Mouse (Mus musculus): ENCODE results near the gene Gm10570. TPM values are rescaled to one million over a fixed set of nuclear protein-coding genes. Genes with fewer than 3 reads are reported as not detected.

The Gm10570 gene
- polyA plus RNA-seq, 1 experiment, result not detected

GRCm38 (mm10) chr4:130312526-130312925, 4.1 kb upstream of the Gm10570 start:
- 87% methylated on average over 3 of the region's 3 CpGs for WGBS
- Histone ChIP-seq H3K4me3 (ENCODE audit: insufficient read depth, low read depth, low read length) (no peak overlapping the region), H3K27ac (ENCODE audit: insufficient read depth, low read depth, low read length) (no peak overlapping the region), H3K4me1 (ENCODE audit: control insufficient read depth, insufficient read depth, low read length) (peaks cover 21% of the 10 kb centered on the region)
- TF ChIP-seq POLR2A (IDR thresholded peaks at IDR 0.05; ENCODE audit: insufficient read depth, low read depth, low read length), result no peak
- TF ChIP-seq CTCF (IDR thresholded peaks at IDR 0.05; ENCODE audit: insufficient read depth, low read depth, low read length), result no peak

- 66% methylated on average over 8 of the region's 8 CpGs for WGBS
- Histone ChIP-seq H3K4me1 (ENCODE audit: control insufficient read depth, insufficient read depth, low read length) (peaks cover 31% of the 10 kb centered on the region), H3K4me3 (ENCODE audit: insufficient read depth, low read depth, low read length) (peak overlapping the region; percentile 69), H3K27ac (ENCODE audit: insufficient read depth, low read depth, low read length) (0 out of 2 replicates have a peak overlapping the region, but pooled peaks have one; percentile 3)
- TF ChIP-seq POLR2A (IDR thresholded peaks at IDR 0.05; ENCODE audit: insufficient read depth, low read depth, low read length) (no peak), CTCF (IDR thresholded peaks at IDR 0.05; ENCODE audit: insufficient read depth, low read depth, low read length) (no peak)
These were observed 780 bp upstream of the Gm10570 start for GRCm38 (mm10) chr4:130309254-130309653.

- Histone ChIP-seq H3K27ac (ENCODE audit: insufficient read depth, low read depth, low read length) (peak overlapping the region; percentile 76), H3K4me1 (ENCODE audit: control insufficient read depth, insufficient read depth, low read length) (peaks cover 31% of the 10 kb centered on the region), H3K4me3 (ENCODE audit: insufficient read depth, low read depth, low read length) (peak overlapping the region; percentile 69)
- 2% methylated on average over 23 of the region's 23 CpGs for WGBS
- no peak; the same call in 1 of the 2 replicates for TF ChIP-seq CTCF (IDR thresholded peaks at IDR 0.05; ENCODE audit: insufficient read depth, low read depth, low read length)
- no peak for TF ChIP-seq POLR2A (IDR thresholded peaks at IDR 0.05; ENCODE audit: insufficient read depth, low read depth, low read length)
These were observed 633 bp downstream of the Gm10570 start for GRCm38 (mm10) chr4:130307851-130308230.

- 81% methylated on average over 10 of the region's 10 CpGs for WGBS
- TF ChIP-seq POLR2A (IDR thresholded peaks at IDR 0.05; ENCODE audit: insufficient read depth, low read depth, low read length) (no peak), CTCF (IDR thresholded peaks at IDR 0.05; ENCODE audit: insufficient read depth, low read depth, low read length) (no peak)
These were observed 1.5 kb downstream of the Gm10570 start for GRCm38 (mm10) chr4:130306796-130307630.

GRCm38 (mm10) chr4:130304746-130305145, 3.7 kb downstream of the Gm10570 start:
- Histone ChIP-seq H3K27ac (ENCODE audit: insufficient read depth, low read depth, low read length) (no peak overlapping the region), H3K4me3 (ENCODE audit: insufficient read depth, low read depth, low read length) (no peak overlapping the region), H3K4me1 (ENCODE audit: control insufficient read depth, insufficient read depth, low read length) (peaks cover 27% of the 10 kb centered on the region)
- 32% methylated on average over 3 of the region's 3 CpGs for WGBS
- TF ChIP-seq CTCF (IDR thresholded peaks at IDR 0.05; ENCODE audit: insufficient read depth, low read depth, low read length) (no peak), POLR2A (IDR thresholded peaks at IDR 0.05; ENCODE audit: insufficient read depth, low read depth, low read length) (no peak)

More at GRCm38 (mm10) chr4:130306796-130307630, 1.5 kb downstream of the Gm10570 start:
- H3K4me1 ChIP-seq (ENCODE audit: control insufficient read depth, insufficient read depth, low read length), result peaks cover 31% of the 10 kb centered on the region
- H3K4me3 ChIP-seq (ENCODE audit: insufficient read depth, low read depth, low read length), result no peak overlapping the region
- no peak overlapping the region for H3K27ac ChIP-seq (ENCODE audit: insufficient read depth, low read depth, low read length)

GRCm38 (mm10) chr4:130302285-130302870, 6.1 kb downstream of the Gm10570 start:
- Histone ChIP-seq H3K4me1 (ENCODE audit: control insufficient read depth, insufficient read depth, low read length) (peaks cover 12% of the 10 kb centered on the region), H3K27ac (ENCODE audit: insufficient read depth, low read depth, low read length) (no peak overlapping the region), H3K4me3 (ENCODE audit: insufficient read depth, low read depth, low read length) (no peak overlapping the region)
- 76% methylated on average over 12 of the region's 12 CpGs for WGBS
- TF ChIP-seq CTCF (IDR thresholded peaks at IDR 0.05; ENCODE audit: insufficient read depth, low read depth, low read length), result no peak
- TF ChIP-seq POLR2A (IDR thresholded peaks at IDR 0.05; ENCODE audit: insufficient read depth, low read depth, low read length), result no peak

GRCm38 (mm10) chr4:130299629-130300018, 8.8 kb downstream of the Gm10570 start:
- Histone ChIP-seq H3K4me3 (ENCODE audit: insufficient read depth, low read depth, low read length) (no peak overlapping the region), H3K27ac (ENCODE audit: insufficient read depth, low read depth, low read length) (no peak overlapping the region), H3K4me1 (ENCODE audit: control insufficient read depth, insufficient read depth, low read length) (peaks cover 10% of the 10 kb centered on the region)
- no peak for TF ChIP-seq CTCF (IDR thresholded peaks at IDR 0.05; ENCODE audit: insufficient read depth, low read depth, low read length)
- TF ChIP-seq POLR2A (IDR thresholded peaks at IDR 0.05; ENCODE audit: insufficient read depth, low read depth, low read length), result no peak
- WGBS, result 87% methylated on average over 8 of the region's 8 CpGs

GRCm38 (mm10) chr4:130298877-130299628, 9.4 kb downstream of the Gm10570 start:
- Histone ChIP-seq H3K4me3 (ENCODE audit: insufficient read depth, low read depth, low read length) (no peak overlapping the region), H3K27ac (ENCODE audit: insufficient read depth, low read depth, low read length) (no peak overlapping the region), H3K4me1 (ENCODE audit: control insufficient read depth, insufficient read depth, low read length) (peaks cover 7% of the 10 kb centered on the region)
- TF ChIP-seq POLR2A (IDR thresholded peaks at IDR 0.05; ENCODE audit: insufficient read depth, low read depth, low read length) (no peak), CTCF (IDR thresholded peaks at IDR 0.05; ENCODE audit: insufficient read depth, low read depth, low read length) (no peak)
- WGBS, result 76% methylated on average over 11 of the region's 11 CpGs

All from olfactory bulb, adult 2 months (tissue).